ENCODE assay signal across 8 mouse cellular contexts in genomic region chr1:170866992-170867690, GRCm38 (mm10). TPM values are rescaled to one million over a fixed set of nuclear protein-coding genes. Genes with fewer than 3 reads are reported as not detected.
DNase-seq lines count a peak whose midpoint lies in the region; ATAC-seq and TF ChIP-seq lines count a peak whose summit lies in the region.

No protein-coding gene starts in this region.

- no peak for TF ChIP-seq RAD21 in MEL (IDR thresholded peaks at IDR 0.05; ENCODE audit: low read depth, low read length)

- peak overlapping the region; percentile 81 for H3K27ac ChIP-seq in layer of hippocampus, adult 2 months
- H3K27ac ChIP-seq in MEL (ENCODE audit: control insufficient read depth, low read depth, low read length) = peak overlapping the region; percentile 83
- H3K27ac ChIP-seq in embryonic facial prominence, embryonic 15.5 days (replicated peaks) = peak overlapping the region; percentile 71
- peak overlapping the region; percentile 76 for H3K27ac ChIP-seq in hindbrain, embryonic 14.5 days
- peak overlapping the region; percentile 74 for H3K27ac ChIP-seq in lung, embryonic 16.5 days (ENCODE audit: low read length)
- peak overlapping the region; percentile 67 for H3K27ac ChIP-seq in small intestine, adult 2 months (ENCODE audit: insufficient read depth, low read depth, low read length)

- no peak for TF ChIP-seq POLR2A in MEL (IDR thresholded peaks at IDR 0.05; ENCODE audit: control insufficient read depth in 1 of 2, insufficient read depth in 1 of 2, low read depth in 1 of 2, low read length in 2 of 2, poor library complexity in 1 of 2)
- TF ChIP-seq POLR2A in small intestine, adult 2 months (IDR thresholded peaks at IDR 0.05; ENCODE audit: low read depth, low read length) = no peak

- peak overlapping the region; percentile 62 for H3K4me2 ChIP-seq in embryonic facial prominence, embryonic 15.5 days (replicated peaks)
- H3K4me2 ChIP-seq in hindbrain, embryonic 14.5 days (replicated peaks) = peak overlapping the region; percentile 83
- H3K4me2 ChIP-seq in lung, embryonic 16.5 days (ENCODE audit: low read depth, low read length) = peak overlapping the region; percentile 80

- no peaks in the 10 kb centered on the region for H3K9me3 ChIP-seq in MEL (replicated peaks; ENCODE audit: insufficient read depth, low read length)
- H3K9me3 ChIP-seq in embryonic facial prominence, embryonic 15.5 days (replicated peaks) = no peaks in the 10 kb centered on the region
- H3K9me3 ChIP-seq in hindbrain, embryonic 14.5 days (ENCODE audit: control insufficient read depth, low read length) = no peaks in the 10 kb centered on the region
- H3K9me3 ChIP-seq in lung, embryonic 16.5 days (ENCODE audit: control insufficient read depth, low read length) = no peaks in the 10 kb centered on the region

- TF ChIP-seq EP300 in MEL (IDR thresholded peaks at IDR 0.05; ENCODE audit: low read depth in 1 of 2, low read length in 2 of 2) = no peak

- peaks cover 0 to 38% of the 10 kb centered on the region in 2 experiments; a peak in 2 of 4 replicates for H3K36me3 ChIP-seq in MEL (ENCODE audit: control insufficient read depth in 1 of 2, insufficient read depth in 2 of 2, low read length in 2 of 2)
- H3K36me3 ChIP-seq in embryonic facial prominence, embryonic 15.5 days = peaks cover 3% of the 10 kb centered on the region
- H3K36me3 ChIP-seq in hindbrain, embryonic 14.5 days (replicated peaks; ENCODE audit: control insufficient read depth, insufficient read depth) = peaks cover 6% of the 10 kb centered on the region
- 0 out of 2 replicates have a peak, but pooled peaks cover 2% of the 10 kb centered on the region for H3K36me3 ChIP-seq in lung, embryonic 16.5 days (ENCODE audit: control insufficient read depth, insufficient read depth, low read length)
- no peaks in the 10 kb centered on the region for H3K36me3 ChIP-seq in small intestine, adult 2 months (ENCODE audit: control insufficient read depth, insufficient read depth, low read length)

- peaks cover 6 to 23% of the 10 kb centered on the region in 2 experiments for H3K4me1 ChIP-seq in MEL (ENCODE audit: control insufficient read depth in 1 of 2, insufficient read depth in 2 of 2, low read length in 2 of 2)
- H3K4me1 ChIP-seq in embryonic facial prominence, embryonic 15.5 days = 0 out of 2 replicates have a peak, but pooled peaks cover 5% of the 10 kb centered on the region
- peaks cover 9% of the 10 kb centered on the region for H3K4me1 ChIP-seq in hindbrain, embryonic 14.5 days (replicated peaks; ENCODE audit: control insufficient read depth, insufficient read depth, low read length)
- peaks cover 8% of the 10 kb centered on the region; the same call in 1 of the 2 replicates for H3K4me1 ChIP-seq in lung, embryonic 16.5 days (replicated peaks; ENCODE audit: control insufficient read depth, insufficient read depth, low read length)
- peaks cover under 1% of the 10 kb centered on the region; the same call in 1 of the 2 replicates for H3K4me1 ChIP-seq in small intestine, adult 2 months (ENCODE audit: control insufficient read depth, insufficient read depth, insufficient read length, low read length)

- ATAC-seq in embryonic facial prominence, embryonic 15.5 days (ENCODE audit: insufficient number of reproducible peaks, low FRiP score, low TSS enrichment, low read depth) = peak; percentile 40; the same call in 1 of the 2 replicates
- ATAC-seq in hindbrain, embryonic 14.5 days (ENCODE audit: low FRiP score) = peak; percentile 57
- ATAC-seq in lung, embryonic 16.5 days (ENCODE audit: low read depth) = peak; percentile 50

- peak overlapping the region; percentile 94 for H3K9ac ChIP-seq in MEL (ENCODE audit: control insufficient read depth, low read depth, low read length, poor library complexity, severe bottlenecking)
- peak overlapping the region; percentile 61 for H3K9ac ChIP-seq in embryonic facial prominence, embryonic 15.5 days
- H3K9ac ChIP-seq in hindbrain, embryonic 14.5 days = peak overlapping the region; percentile 72
- H3K9ac ChIP-seq in lung, embryonic 16.5 days (ENCODE audit: low read length) = peak overlapping the region; percentile 90

- H3K79me2 ChIP-seq in MEL (ENCODE audit: control insufficient read depth, insufficient read depth, low read length, poor library complexity) = peaks cover 29% of the 10 kb centered on the region

- WGBS in embryonic facial prominence, embryonic 15.5 days = 1% methylated on average over 30 of the region's 30 CpGs
- WGBS in hindbrain, embryonic 14.5 days = 4% methylated on average over 30 of the region's 30 CpGs
- WGBS in lung, embryonic 16.5 days = 2% methylated on average over 29 of the region's 30 CpGs
- WGBS in small intestine, adult 2 months = under 1% methylated on average over 30 of the region's 30 CpGs

- no peaks in the 10 kb centered on the region for H3K27me3 ChIP-seq in MEL (ENCODE audit: control insufficient read depth in 1 of 2, insufficient read depth in 2 of 2, low read length in 2 of 2)
- H3K27me3 ChIP-seq in embryonic facial prominence, embryonic 15.5 days = no peaks in the 10 kb centered on the region
- no peaks in the 10 kb centered on the region for H3K27me3 ChIP-seq in hindbrain, embryonic 14.5 days (ENCODE audit: control insufficient read depth, insufficient read depth, low read length)
- H3K27me3 ChIP-seq in lung, embryonic 16.5 days (ENCODE audit: control insufficient read depth, insufficient read depth, low read depth, low read length) = no peaks in the 10 kb centered on the region
- no peaks in the 10 kb centered on the region for H3K27me3 ChIP-seq in small intestine, adult 2 months (ENCODE audit: control insufficient read depth, insufficient read depth, low read length)

- TF ChIP-seq CTCF in layer of hippocampus, adult 2 months (conservative IDR thresholded peaks at IDR 0.05) = no peak
- no peak for TF ChIP-seq CTCF in MEL (IDR thresholded peaks at IDR 0.05 in 2 of 3, conservative IDR thresholded peaks at IDR 0.05 in 1 of 3; ENCODE audit: control insufficient read depth in 1 of 3, insufficient read depth in 1 of 3, low read depth in 2 of 3, low read length in 3 of 3, poor library complexity in 1 of 3, severe bottlenecking in 1 of 3)
- TF ChIP-seq CTCF in small intestine, adult 2 months (IDR thresholded peaks at IDR 0.05; ENCODE audit: extremely low read depth, insufficient read length, insufficient replicate concordance, low read depth, low read length) = 0 out of 2 replicates have a peak, but pooled peaks have one; percentile 8

- no peak for DNase-seq in layer of hippocampus, adult 2 months (ENCODE audit: low spot score in 2 of 2)
- no peak for DNase-seq in layer of hippocampus, postnatal 14 days (ENCODE audit: low spot score in 2 of 2)
- DNase-seq in MEL (ENCODE audit: low read depth, low spot score) = peak; percentile 58
- DNase-seq in hindbrain, embryonic 14.5 days (ENCODE audit: low spot score) = peak; percentile 31
- DNase-seq in layer of hippocampus, postnatal 36 days = no peak

- H3K4me3 ChIP-seq in layer of hippocampus, adult 2 months = peak overlapping the region; percentile 91
- peak overlapping the region; percentile 63 to 87 for H3K4me3 ChIP-seq in MEL (ENCODE audit: control insufficient read depth in 1 of 2, insufficient read depth in 1 of 2, low read depth in 2 of 2, low read length in 2 of 2)
- peak overlapping the region; percentile 79 for H3K4me3 ChIP-seq in embryonic facial prominence, embryonic 15.5 days (replicated peaks)
- H3K4me3 ChIP-seq in hindbrain, embryonic 14.5 days (replicated peaks; ENCODE audit: low read length) = peak overlapping the region; percentile 83
- peak overlapping the region; percentile 92 for H3K4me3 ChIP-seq in lung, embryonic 16.5 days (ENCODE audit: low read length)
- H3K4me3 ChIP-seq in small intestine, adult 2 months (ENCODE audit: low read depth, low read length) = peak overlapping the region; percentile 77

RNA-seq across cellular contexts. Expression of gene Atf6, which starts 0.4 kb away (rescaled TPM):
- total RNA-seq in layer of hippocampus, adult 2 months (2021) = 10 to 100 TPM; 51.2 to 51.3 TPM
- total RNA-seq in layer of hippocampus, postnatal 14 days (2021) = 10 to 100 TPM; 34.3 to 35.5 TPM
- 11.7 and 14.3 TPM in 2 replicates for total RNA-seq in MEL (2012; rRNA removed)
- polyA plus RNA-seq in MEL (2012; ENCODE audit: insufficient read depth in 1 of 2, insufficient read length in 2 of 2, low read depth in 1 of 2, low replicate concordance in 2 of 2, missing spikeins in 1 of 2) = 10 to 100 TPM in 1 of 2 experiments, not detected in 1; 16.4 TPM
- polyA plus RNA-seq in embryonic facial prominence, embryonic 15.5 days (2015; fragmentation: Nextera tagmentation; extraction: Ambion mirVana) = 8.9 and 9.2 TPM in 2 replicates
- polyA plus RNA-seq in hindbrain, embryonic 14.5 days (2014; fragmentation: Nextera tagmentation; extraction: Ambion mirVana) = 9.9 and 10.9 TPM in 2 replicates
- 10.5 and 11.1 TPM in 2 replicates for polyA plus RNA-seq in lung, embryonic 16.5 days (2015; fragmentation: Nextera tagmentation; extraction: Ambion mirVana)
- polyA plus RNA-seq in small intestine, adult 2 months (2012; rRNA removed) = 4.4 and 8.4 TPM in 2 replicates
- total RNA-seq in layer of hippocampus, postnatal 36 days (2021) = 10 to 100 TPM; 48.7 to 50.9 TPM

RNA-seq across cellular contexts. Expression of gene Gm26620, which starts 17.7 kb away (rescaled TPM):
- under 1 TPM; 0.76 to 0.79 TPM for total RNA-seq in layer of hippocampus, adult 2 months (2021)
- 1 to 10 TPM in 1 of 2 experiments, under 1 TPM in 1; 0.85 to 1.1 TPM for total RNA-seq in layer of hippocampus, postnatal 14 days (2021)
- total RNA-seq in MEL (2012; rRNA removed) = 3.1 and 5.5 TPM in 2 replicates
- 1 to 10 TPM in 1 of 2 experiments, not detected in 1; 1.0 TPM for polyA plus RNA-seq in MEL (2012; ENCODE audit: insufficient read depth in 1 of 2, insufficient read length in 2 of 2, low read depth in 1 of 2, low replicate concordance in 2 of 2, missing spikeins in 1 of 2)
- polyA plus RNA-seq in embryonic facial prominence, embryonic 15.5 days (2015; fragmentation: Nextera tagmentation; extraction: Ambion mirVana) = 0.33 and 0.72 TPM in 2 replicates
- 0.48 and 0.56 TPM in 2 replicates for polyA plus RNA-seq in hindbrain, embryonic 14.5 days (2014; fragmentation: Nextera tagmentation; extraction: Ambion mirVana)
- polyA plus RNA-seq in lung, embryonic 16.5 days (2015; fragmentation: Nextera tagmentation; extraction: Ambion mirVana) = 0.20 TPM in 1 of 2 replicates, not detected in the other
- polyA plus RNA-seq in small intestine, adult 2 months (2012; rRNA removed) = 1.1 and 1.5 TPM in 2 replicates
- under 1 TPM; 0.48 to 0.60 TPM for total RNA-seq in layer of hippocampus, postnatal 36 days (2021)

RNA-seq across cellular contexts. Expression of gene Dusp12, which starts 18.2 kb away (rescaled TPM):
- total RNA-seq in layer of hippocampus, adult 2 months (2021) = 10 to 100 TPM; 15.2 to 19.0 TPM
- total RNA-seq in layer of hippocampus, postnatal 14 days (2021) = 10 to 100 TPM; 12.5 to 18.2 TPM
- total RNA-seq in MEL (2012; rRNA removed) = 41.8 and 50.0 TPM in 2 replicates
- 10 to 100 TPM in 1 of 2 experiments, not detected in 1; 33.8 TPM for polyA plus RNA-seq in MEL (2012; ENCODE audit: insufficient read depth in 1 of 2, insufficient read length in 2 of 2, low read depth in 1 of 2, low replicate concordance in 2 of 2, missing spikeins in 1 of 2)
- 41.0 and 43.5 TPM in 2 replicates for polyA plus RNA-seq in embryonic facial prominence, embryonic 15.5 days (2015; fragmentation: Nextera tagmentation; extraction: Ambion mirVana)
- 41.2 and 45.9 TPM in 2 replicates for polyA plus RNA-seq in hindbrain, embryonic 14.5 days (2014; fragmentation: Nextera tagmentation; extraction: Ambion mirVana)
- 29.2 and 34.7 TPM in 2 replicates for polyA plus RNA-seq in lung, embryonic 16.5 days (2015; fragmentation: Nextera tagmentation; extraction: Ambion mirVana)
- 5.5 and 8.0 TPM in 2 replicates for polyA plus RNA-seq in small intestine, adult 2 months (2012; rRNA removed)
- total RNA-seq in layer of hippocampus, postnatal 36 days (2021) = 10 to 100 TPM; 14.8 to 15.6 TPM

RNA-seq across cellular contexts. Expression of gene Fcrlb, which starts 45.6 kb away (rescaled TPM):
- under 1 TPM; 0.28 to 0.47 TPM for total RNA-seq in layer of hippocampus, adult 2 months (2021)
- under 1 TPM in 1 of 2 experiments, not detected in 1; 0.35 TPM for total RNA-seq in layer of hippocampus, postnatal 14 days (2021)
- total RNA-seq in MEL (2012; rRNA removed) = not detected in 2 replicates
- polyA plus RNA-seq in MEL (2012; ENCODE audit: insufficient read depth in 1 of 2, insufficient read length in 2 of 2, low read depth in 1 of 2, low replicate concordance in 2 of 2, missing spikeins in 1 of 2) = not detected
- 0.12 TPM in 1 of 2 replicates, not detected in the other for polyA plus RNA-seq in embryonic facial prominence, embryonic 15.5 days (2015; fragmentation: Nextera tagmentation; extraction: Ambion mirVana)
- polyA plus RNA-seq in hindbrain, embryonic 14.5 days (2014; fragmentation: Nextera tagmentation; extraction: Ambion mirVana) = 0.75 and 1.1 TPM in 2 replicates
- polyA plus RNA-seq in lung, embryonic 16.5 days (2015; fragmentation: Nextera tagmentation; extraction: Ambion mirVana) = not detected in 2 replicates
- polyA plus RNA-seq in small intestine, adult 2 months (2012; rRNA removed) = 0.61 and 0.89 TPM in 2 replicates
- under 1 TPM; 0.45 to 0.58 TPM for total RNA-seq in layer of hippocampus, postnatal 36 days (2021)

Comparison
In these comparisons a context has a peak if more than half of its experiments do, and no peak if none do; other contexts are left out.
1. DNase-seq: peak in MEL (single experiment) and hindbrain, embryonic 14.5 days (single experiment); none in layer of hippocampus, adult 2 months (0 of 2), layer of hippocampus, postnatal 14 days (0 of 2) and layer of hippocampus, postnatal 36 days (0 of 2).
2. Peak in every context shown above with its lines, with median percentiles within 50 percentile points of each other: H3K27ac ChIP-seq, H3K4me3 ChIP-seq, H3K9ac ChIP-seq, ATAC-seq and H3K4me2 ChIP-seq.